Mouse (Mus musculus) ES-Bruce4 (cell line): Measurements from ENCODE around the gene Uba52.

Source experiments
- CTCF ChIP-seq: IDR thresholded peaks from one replicate; pipeline ENCODE4 v1.8.1; 2011; ENCODE audit warnings: low read depth, low read length
- POLR2A ChIP-seq: IDR thresholded peaks from one replicate; pipeline ENCODE4 v1.8.1; 2011; ENCODE audit warnings: low read length; ENCODE audit not compliant: insufficient read depth

DNA sequence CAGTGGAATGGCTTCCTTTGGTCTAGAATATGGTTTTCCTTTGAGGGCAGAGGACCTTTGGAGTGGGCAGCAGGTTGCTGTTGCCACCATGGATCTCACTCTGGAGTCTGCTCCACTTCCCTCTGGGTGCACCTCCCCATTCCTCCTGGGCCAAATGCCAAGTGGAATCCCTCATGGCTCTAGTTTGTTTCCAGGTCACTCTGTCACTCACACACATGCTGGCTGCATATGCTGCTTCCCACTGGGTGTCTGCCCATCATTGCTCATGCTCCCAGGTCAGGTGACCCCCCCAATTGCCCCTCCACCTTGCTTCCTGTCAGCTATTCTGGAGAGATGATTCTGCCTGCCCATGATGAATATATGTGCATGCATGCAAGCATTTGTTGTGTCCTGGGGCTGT is 43.1 kb upstream of the Uba52 start:
- no peak for TF ChIP-seq CTCF
- no peak for TF ChIP-seq POLR2A
